Mouse (Mus musculus) CH12.LX (cell line): ENCODE data around the gene Fam168b.

ENCODE experiments used
- BHLHE40 ChIP-seq: IDR thresholded peaks from 2 replicates; pipeline ENCODE4 v1.6.1; 2011; ENCODE audit warnings: mild to moderate bottlenecking, low read depth, low read length, improper control_type of control experiment
- CTCF ChIP-seq, 2 experiments: IDR thresholded peaks in 1 of 2; conservative IDR thresholded peaks in 1 of 2; 2 replicates each; pipeline ENCODE4 v1.5.1; 2011 to 2012; ENCODE audit warnings: low read depth in 2 of 2, low read length in 2 of 2, improper control_type of control experiment in 1 of 2, inconsistent platforms in 1 of 2, mild to moderate bottlenecking in 1 of 2, moderate library complexity in 1 of 2
- MAFK ChIP-seq: IDR thresholded peaks from 2 replicates; pipeline ENCODE4 v1.6.1; 2011; ENCODE audit warnings: low read length, improper control_type of control experiment; ENCODE audit not compliant: insufficient replicate concordance
- NELFE ChIP-seq: IDR thresholded peaks from 2 replicates; pipeline ENCODE4 v1.6.1; 2011; ENCODE audit warnings: low read depth, low read length, improper control_type of control experiment
- POLR2A ChIP-seq: IDR thresholded peaks from 2 replicates; pipeline ENCODE4 v1.6.1; 2011; ENCODE audit warnings: low read depth, mild to moderate bottlenecking, improper control_type of control experiment, low read length
- POLR2AphosphoS2 ChIP-seq: IDR thresholded peaks from 2 replicates; pipeline ENCODE4 v1.6.1; 2011; ENCODE audit warnings: low read depth, low read length, improper control_type of control experiment
- USF1 ChIP-seq: IDR thresholded peaks from 2 replicates; pipeline ENCODE4 v1.6.1; 2014; ENCODE audit warnings: low read depth, mild to moderate bottlenecking, inconsistent platforms, low read length, improper control_type of control experiment

GRCm38 (mm10) chr1:34811581-34811980 is 31.3 kb downstream of the Fam168b start:
- TF ChIP-seq POLR2A = no peak
- no peak for TF ChIP-seq CTCF (conservative IDR thresholded peaks at IDR 0.05 in 1 of 2, IDR thresholded peaks at IDR 0.05 in 1 of 2; ENCODE audit: low read depth in 2 of 2, low read length in 2 of 2)
- no peak for TF ChIP-seq USF1
- TF ChIP-seq NELFE = no peak
- no peak for TF ChIP-seq MAFK
- no peak for TF ChIP-seq POLR2AphosphoS2
- no peak for TF ChIP-seq BHLHE40
